Mouse (Mus musculus) megakaryocyte-erythroid progenitor cell, adult 5-6 weeks (primary cell): Measurements from ENCODE around the gene Rpgrip1. TPM values are rescaled to one million over a fixed set of nuclear protein-coding genes. Genes with fewer than 3 reads are reported as not detected.

ENCODE experiments used
- ATAC-seq: replicated peaks from 2 replicates; pipeline ENCODE4 v1.8.0; 2016; ENCODE audit warnings: mild to moderate bottlenecking, inconsistent platforms; ENCODE audit not compliant: severe bottlenecking, poor library complexity, low FRiP score, low TSS enrichment
- total RNA-seq, 2 experiments: library from RNA; stranded (forward) in 1 of 2; stranded (reverse) in 1 of 2; fragments of 200-1000, 215-1000 nt in 1 of 2; fragments of >200 nt in 1 of 2; fragmentation: Nextera tagmentation in 1 of 2; gene quantifications; 2 replicates each; pipeline ENCODE4 v1.2.3; 2014 to 2017

Rpgrip1 gene
- total RNA-seq, 2 experiments from 2014 or later = 7.1 to 9.1 TPM

GRCm38 (mm10) chr14:52195691-52196090 lies 85.2 kb downstream of the Rpgrip1 start:
- ATAC-seq = no peak

- no peak for ATAC-seq
Observed at GRCm38 (mm10) chr14:52196230-52197155, 86.0 kb downstream of the Rpgrip1 start.

GRCm38 (mm10) chr14:52197156-52197878 lies 86.8 kb downstream of the Rpgrip1 start, which contains the start of gene Supt16:
Supt16 (minus strand) TSS chr14:52197416.
- ATAC-seq = peak; percentile 78

- no peak for ATAC-seq
Observed at GRCm38 (mm10) chr14:52198141-52198540, 87.6 kb downstream of the Rpgrip1 start.

- peak; percentile 31 for ATAC-seq
Observed at GRCm38 (mm10) chr14:52199412-52199811, 88.9 kb downstream of the Rpgrip1 start.

Other genes starting within 250 kb of the Rpgrip1 start
- 23.4 and 33.9 TPM in 2 replicates for gene Mettl17, start 225.9 kb upstream of the Rpgrip1 start, total RNA-seq (2014; fragmentation: Nextera tagmentation)
- gene Mettl17, start 225.9 kb upstream of the Rpgrip1 start, total RNA-seq (2017) = 9.5 and 13.7 TPM in 2 replicates
- 0.69 and 1.4 TPM in 2 replicates for gene Slc39a2, start 217.8 kb upstream of the Rpgrip1 start, total RNA-seq (2014; fragmentation: Nextera tagmentation)
- gene Slc39a2, start 217.8 kb upstream of the Rpgrip1 start, total RNA-seq (2017) = not detected in 2 replicates
- 1.9 and 11.1 TPM in 2 replicates for gene Ndrg2, start 196.5 kb upstream of the Rpgrip1 start, total RNA-seq (2014; fragmentation: Nextera tagmentation)
- gene Ndrg2, start 196.5 kb upstream of the Rpgrip1 start, total RNA-seq (2017) = 2.1 and 3.4 TPM in 2 replicates
- gene Tppp2, start 192.3 kb upstream of the Rpgrip1 start, total RNA-seq (2014; fragmentation: Nextera tagmentation) = not detected in 2 replicates
- gene Tppp2, start 192.3 kb upstream of the Rpgrip1 start, total RNA-seq (2017) = not detected in 2 replicates
- not detected in 2 replicates for gene Rnase13, start 187.9 kb upstream of the Rpgrip1 start, total RNA-seq (2014; fragmentation: Nextera tagmentation)
- gene Rnase13, start 187.9 kb upstream of the Rpgrip1 start, total RNA-seq (2017) = not detected in 2 replicates
- gene Arhgef40, start 126.0 kb upstream of the Rpgrip1 start, total RNA-seq (2014; fragmentation: Nextera tagmentation) = 25.4 and 35.5 TPM in 2 replicates
- gene Arhgef40, start 126.0 kb upstream of the Rpgrip1 start, total RNA-seq (2017) = 5.1 and 39.4 TPM in 2 replicates
- not detected in 2 replicates for gene Tmem253, start 95.0 kb upstream of the Rpgrip1 start, total RNA-seq (2014; fragmentation: Nextera tagmentation)
- not detected in 2 replicates for gene Tmem253, start 95.0 kb upstream of the Rpgrip1 start, total RNA-seq (2017)
- 8.6 and 15.1 TPM in 2 replicates for gene Zfp219, start 90.0 kb upstream of the Rpgrip1 start, total RNA-seq (2014; fragmentation: Nextera tagmentation)
- gene Zfp219, start 90.0 kb upstream of the Rpgrip1 start, total RNA-seq (2017) = 4.8 and 30.1 TPM in 2 replicates
- gene Olfr221, start 68.2 kb upstream of the Rpgrip1 start, total RNA-seq (2014; fragmentation: Nextera tagmentation) = not detected in 2 replicates
- gene Olfr221, start 68.2 kb upstream of the Rpgrip1 start, total RNA-seq (2017) = not detected in 2 replicates
- gene Hnrnpc, start 6.7 kb upstream of the Rpgrip1 start, total RNA-seq (2014; fragmentation: Nextera tagmentation) = 371 and 420 TPM in 2 replicates
- 758 and 809 TPM in 2 replicates for gene Hnrnpc, start 6.7 kb upstream of the Rpgrip1 start, total RNA-seq (2017)
- 111 and 153 TPM in 2 replicates for gene Supt16, start 86.7 kb downstream of the Rpgrip1 start, total RNA-seq (2014; fragmentation: Nextera tagmentation)
- gene Supt16, start 86.7 kb downstream of the Rpgrip1 start, total RNA-seq (2017) = 297 and 346 TPM in 2 replicates
- 108 and 137 TPM in 2 replicates for gene Chd8, start 147.1 kb downstream of the Rpgrip1 start, total RNA-seq (2014; fragmentation: Nextera tagmentation)
- gene Chd8, start 147.1 kb downstream of the Rpgrip1 start, total RNA-seq (2017) = 52.5 and 86.4 TPM in 2 replicates
- 24.9 and 26.9 TPM in 2 replicates for gene Tox4, start 168.4 kb downstream of the Rpgrip1 start, total RNA-seq (2014; fragmentation: Nextera tagmentation)
- 29.7 and 32.5 TPM in 2 replicates for gene Tox4, start 168.4 kb downstream of the Rpgrip1 start, total RNA-seq (2017)
- gene Rab2b, start 168.8 kb downstream of the Rpgrip1 start, total RNA-seq (2014; fragmentation: Nextera tagmentation) = 5.3 and 6.9 TPM in 2 replicates
- 4.8 and 14.1 TPM in 2 replicates for gene Rab2b, start 168.8 kb downstream of the Rpgrip1 start, total RNA-seq (2017)
- gene Mettl3, start 194.4 kb downstream of the Rpgrip1 start, total RNA-seq (2014; fragmentation: Nextera tagmentation) = 99.9 and 106 TPM in 2 replicates
- gene Mettl3, start 194.4 kb downstream of the Rpgrip1 start, total RNA-seq (2017) = 80.9 and 82.8 TPM in 2 replicates
- gene Sall2, start 218.1 kb downstream of the Rpgrip1 start, total RNA-seq (2014; fragmentation: Nextera tagmentation) = 0.54 and 1.5 TPM in 2 replicates
- 1.4 TPM in 1 of 2 replicates, not detected in the other for gene Sall2, start 218.1 kb downstream of the Rpgrip1 start, total RNA-seq (2017)
- gene Olfr1513, start 245.7 kb downstream of the Rpgrip1 start, total RNA-seq (2014; fragmentation: Nextera tagmentation) = not detected in 2 replicates
- gene Olfr1513, start 245.7 kb downstream of the Rpgrip1 start, total RNA-seq (2017) = not detected in 2 replicates